Mouse (Mus musculus): Measurements from ENCODE around the gene Akap13. TPM values are rescaled to one million over a fixed set of nuclear protein-coding genes. Genes with fewer than 3 reads are reported as not detected.

The Akap13 gene
- polyA plus RNA-seq, 1 experiment from 2014 or later: 39.9 TPM

GRCm38 (mm10) chr7:75796474-75796873, 341.1 kb downstream of the Akap13 start:
- Histone ChIP-seq H3K4me2 (ENCODE audit: low read depth, low read length) (no peak overlapping the region; the same call in 1 of the 2 replicates), H3K9me3 (replicated peaks; ENCODE audit: control insufficient read depth, low read length) (no peaks in the 10 kb centered on the region), H3K4me1 (ENCODE audit: control insufficient read depth, insufficient read depth, low read length) (0 out of 2 replicates have a peak, but pooled peaks cover 4% of the 10 kb centered on the region), H3K4me3 (replicated peaks; ENCODE audit: low read length) (no peak overlapping the region), H3K9ac (ENCODE audit: low read length) (peak overlapping the region; percentile 23; the same call in 1 of the 2 replicates), H3K36me3 (ENCODE audit: control insufficient read depth, insufficient read depth, low read length) (no peaks in the 10 kb centered on the region), H3K27me3 (ENCODE audit: control insufficient read depth, insufficient read depth, low read length) (no peaks in the 10 kb centered on the region), H3K27ac (ENCODE audit: low read length) (no peak overlapping the region)
- ATAC-seq (ENCODE audit: insufficient read depth, low FRiP score): peak; percentile 50; the same call in 1 of the 2 replicates
- 15% methylated on average over 9 of the region's 9 CpGs for WGBS

- no peak overlapping the region for H3K4me2 ChIP-seq (ENCODE audit: low read depth, low read length)
- WGBS: 54% methylated on average over 4 of the region's 4 CpGs
- H3K4me3 ChIP-seq (replicated peaks; ENCODE audit: low read length): no peak overlapping the region
- no peak overlapping the region for H3K9ac ChIP-seq (ENCODE audit: low read length)
- H3K27me3 ChIP-seq (ENCODE audit: control insufficient read depth, insufficient read depth, low read length): no peaks in the 10 kb centered on the region
- ATAC-seq (ENCODE audit: insufficient read depth, low FRiP score): no peak
- 0 out of 2 replicates have a peak, but pooled peaks cover 4% of the 10 kb centered on the region for H3K4me1 ChIP-seq (ENCODE audit: control insufficient read depth, insufficient read depth, low read length)
- no peaks in the 10 kb centered on the region for H3K9me3 ChIP-seq (replicated peaks; ENCODE audit: control insufficient read depth, low read length)
- no peak overlapping the region for H3K27ac ChIP-seq (ENCODE audit: low read length)
- no peaks in the 10 kb centered on the region for H3K36me3 ChIP-seq (ENCODE audit: control insufficient read depth, insufficient read depth, low read length)
Measured at GRCm38 (mm10) chr7:75800530-75800929, 345.2 kb downstream of the Akap13 start.

GRCm38 (mm10) chr7:75801022-75801421, 345.7 kb downstream of the Akap13 start:
- WGBS: 88% methylated on average over 3 of the region's 3 CpGs

DNA sequence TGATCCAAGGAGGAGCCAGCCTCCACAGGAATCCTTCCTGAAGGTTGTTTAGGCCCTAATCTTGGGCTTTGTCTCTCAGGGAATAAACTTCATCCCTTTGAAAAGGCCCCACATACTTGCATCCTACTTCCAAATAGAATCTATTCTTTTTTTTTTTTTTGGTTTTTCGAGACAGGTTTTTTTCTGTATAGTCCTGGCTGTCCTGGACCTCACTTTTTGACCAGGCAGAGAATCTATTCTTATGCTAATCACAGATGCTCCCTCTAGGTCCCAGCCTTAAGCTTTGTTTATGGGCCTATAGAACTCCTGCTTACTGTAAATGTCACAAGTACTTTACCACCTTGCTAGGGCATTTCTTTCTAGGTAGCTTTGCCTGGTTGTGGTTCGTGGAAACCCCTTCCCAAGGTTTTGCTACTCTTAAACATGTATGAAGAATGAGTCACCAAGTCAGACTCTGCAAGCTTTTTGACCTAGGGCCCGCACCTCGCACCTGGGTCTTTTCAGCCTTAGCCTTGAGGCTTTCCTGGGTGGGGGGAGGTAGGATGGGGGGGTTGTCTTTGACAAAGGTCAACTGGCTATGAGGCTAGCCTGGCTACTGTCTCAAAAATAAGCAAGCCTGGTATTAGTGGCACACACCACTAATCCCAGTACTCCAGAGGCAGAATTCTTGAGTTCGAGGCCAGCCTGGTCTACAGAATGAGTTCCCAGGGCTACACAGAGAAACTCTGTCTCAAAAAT, 346.5 kb downstream of the Akap13 start:
- no peak overlapping the region for H3K27ac ChIP-seq (ENCODE audit: low read length)
- ATAC-seq (ENCODE audit: insufficient read depth, low FRiP score): no peak
- H3K36me3 ChIP-seq (ENCODE audit: control insufficient read depth, insufficient read depth, low read length): no peaks in the 10 kb centered on the region
- H3K9ac ChIP-seq (ENCODE audit: low read length): no peak overlapping the region
- H3K4me2 ChIP-seq (ENCODE audit: low read depth, low read length): no peak overlapping the region
- WGBS: 91% methylated on average over 5 of the region's 5 CpGs
- H3K9me3 ChIP-seq (replicated peaks; ENCODE audit: control insufficient read depth, low read length): no peaks in the 10 kb centered on the region
- no peaks in the 10 kb centered on the region for H3K27me3 ChIP-seq (ENCODE audit: control insufficient read depth, insufficient read depth, low read length)
- H3K4me1 ChIP-seq (ENCODE audit: control insufficient read depth, insufficient read depth, low read length): peaks cover 6% of the 10 kb centered on the region
- H3K4me3 ChIP-seq (replicated peaks; ENCODE audit: low read length): no peak overlapping the region

More at GRCm38 (mm10) chr7:75801022-75801421, 345.7 kb downstream of the Akap13 start:
- no peak overlapping the region for H3K9ac ChIP-seq (ENCODE audit: low read length)
- no peak overlapping the region for H3K27ac ChIP-seq (ENCODE audit: low read length)
- no peak for ATAC-seq (ENCODE audit: insufficient read depth, low FRiP score)
- H3K27me3 ChIP-seq (ENCODE audit: control insufficient read depth, insufficient read depth, low read length): no peaks in the 10 kb centered on the region
- no peak overlapping the region for H3K4me3 ChIP-seq (replicated peaks; ENCODE audit: low read length)
- H3K36me3 ChIP-seq (ENCODE audit: control insufficient read depth, insufficient read depth, low read length): no peaks in the 10 kb centered on the region
- no peaks in the 10 kb centered on the region for H3K9me3 ChIP-seq (replicated peaks; ENCODE audit: control insufficient read depth, low read length)
- no peak overlapping the region for H3K4me2 ChIP-seq (ENCODE audit: low read depth, low read length)
- H3K4me1 ChIP-seq (ENCODE audit: control insufficient read depth, insufficient read depth, low read length): 0 out of 2 replicates have a peak, but pooled peaks cover 4% of the 10 kb centered on the region

GRCm38 (mm10) chr7:75802887-75803286, 347.6 kb downstream of the Akap13 start:
- ATAC-seq (ENCODE audit: insufficient read depth, low FRiP score): no peak
- Histone ChIP-seq H3K4me1 (ENCODE audit: control insufficient read depth, insufficient read depth, low read length) (peaks cover 6% of the 10 kb centered on the region), H3K4me2 (ENCODE audit: low read depth, low read length) (no peak overlapping the region), H3K4me3 (replicated peaks; ENCODE audit: low read length) (no peak overlapping the region), H3K9ac (ENCODE audit: low read length) (no peak overlapping the region), H3K27me3 (ENCODE audit: control insufficient read depth, insufficient read depth, low read length) (no peaks in the 10 kb centered on the region), H3K27ac (ENCODE audit: low read length) (no peak overlapping the region), H3K9me3 (replicated peaks; ENCODE audit: control insufficient read depth, low read length) (no peaks in the 10 kb centered on the region), H3K36me3 (ENCODE audit: control insufficient read depth, insufficient read depth, low read length) (no peaks in the 10 kb centered on the region)
- WGBS: 72% methylated on average over 3 of the region's 3 CpGs

Small RNAs within 50 kb of the gene (microRNA-seq; reads per million reads assigned to microRNA genes)
- not detected for gene Gm23251

Other genes starting within 250 kb of the Akap13 start
- gene Sv2b, start 146.3 kb upstream of the Akap13 start, polyA plus RNA-seq (2015; fragmentation: Nextera tagmentation; extraction: Ambion mirVana): 3.4 TPM in 2 replicates